Mouse (Mus musculus) thymus, postnatal 10 days (tissue): ENCODE data around the gene Akap12.

Experiments used
- DNase-seq, 2 experiments: peaks; one replicate each; pipeline ENCODE4 v3.0.0; 2021; ENCODE audit warnings: low spot score in 2 of 2

Gene Akap12

DNA sequence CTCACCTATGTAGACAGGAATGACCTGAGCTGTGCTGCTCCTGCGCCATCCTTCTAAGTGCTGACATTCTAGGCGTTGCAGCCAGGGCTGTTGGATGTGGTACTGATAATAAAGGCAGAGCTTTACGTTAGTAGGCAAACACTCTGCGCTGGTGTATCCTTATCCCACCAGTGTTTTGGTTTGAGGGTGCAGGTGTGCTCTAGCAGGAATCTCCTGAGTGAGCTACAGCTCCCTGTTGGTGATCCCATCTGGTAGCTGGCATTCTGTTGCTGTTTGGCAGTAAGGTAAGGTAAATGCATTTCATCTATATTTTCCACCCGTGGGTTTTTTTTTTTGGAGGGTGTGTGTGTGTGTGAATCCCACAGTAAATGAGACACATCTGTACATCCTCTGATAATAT lies 131.9 kb downstream of the Akap12 start:
- DNase-seq, result no peak

DNA sequence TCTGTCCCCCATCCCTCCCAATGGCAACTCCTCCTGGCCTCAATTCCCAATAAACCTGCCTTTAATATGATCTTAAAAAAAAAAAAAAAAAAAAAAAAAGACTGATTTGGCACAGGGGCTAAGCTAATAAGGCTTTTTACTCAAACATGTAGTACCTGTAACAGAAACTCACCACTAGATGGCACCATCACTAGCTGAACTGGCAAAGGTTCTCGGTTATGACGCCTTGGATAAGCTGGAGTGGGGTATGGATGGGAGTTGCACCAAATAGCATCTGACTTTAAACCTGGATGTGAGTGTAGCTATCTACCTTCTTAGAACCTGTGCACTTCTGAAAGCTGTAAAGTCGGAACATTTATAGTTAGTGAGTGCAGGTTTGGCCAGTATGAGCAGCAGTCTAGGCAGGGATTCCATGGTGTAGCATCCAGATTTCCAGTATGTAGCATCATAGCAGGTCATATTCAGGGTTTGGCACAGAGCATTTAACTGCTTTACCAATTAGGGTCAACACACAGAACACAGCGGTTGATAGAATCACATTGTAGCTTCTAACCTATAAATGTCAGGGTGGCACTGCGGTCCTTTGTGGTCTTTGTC lies 138.8 kb downstream of the Akap12 start:
- peak in 1 of 2 experiments; percentile 68 for DNase-seq

DNA sequence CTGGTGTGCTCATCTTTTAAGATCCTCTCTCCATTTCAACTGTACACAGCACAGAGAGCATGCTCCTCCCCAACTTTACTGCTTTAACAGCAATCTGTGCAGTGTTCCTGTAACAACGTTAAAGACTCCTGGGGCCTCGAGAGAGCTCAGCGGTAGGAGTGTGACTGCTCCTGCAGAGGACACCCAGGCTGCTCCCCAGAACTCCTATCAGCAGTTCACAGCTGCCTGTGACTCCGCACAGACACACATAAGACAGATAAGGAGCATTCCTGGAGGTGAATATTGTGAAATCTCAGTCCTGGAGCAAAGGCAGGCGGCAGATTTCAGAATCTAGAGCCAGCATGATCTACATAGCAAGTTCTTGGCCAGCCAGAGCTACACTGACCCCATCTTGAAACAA lies 139.3 kb downstream of the Akap12 start:
- no peak for DNase-seq

DNA sequence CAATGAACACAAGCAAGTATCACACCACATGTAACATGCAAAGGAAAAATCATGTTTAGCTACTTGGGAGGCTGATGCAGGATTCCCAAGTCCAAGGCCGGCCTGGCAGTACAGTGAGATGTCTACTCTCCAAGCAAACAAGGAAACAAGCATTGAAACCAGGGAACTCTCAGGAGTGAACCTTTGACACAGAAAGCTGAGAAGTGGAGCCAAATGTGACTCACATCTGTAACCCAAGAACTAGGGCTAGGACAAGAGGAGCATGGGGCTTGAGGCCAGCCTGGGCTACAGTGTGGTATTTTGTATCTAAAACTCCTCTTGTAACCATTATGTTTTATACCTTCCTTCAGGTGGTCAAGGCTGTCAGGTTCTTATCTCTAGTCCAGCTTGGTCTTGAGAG lies 141.0 kb downstream of the Akap12 start:
- DNase-seq, result no peak
